Mouse (Mus musculus) cerebellum, adult (tissue): ENCODE measurements around the gene Sox5.

Source experiments
- ATAC-seq: cut with Nextera tagmentation; 2 replicates; pipeline ENCODE4 v1.9.2; 2017; ENCODE audit warnings: mild to moderate bottlenecking, moderate library complexity, mixed read lengths; ENCODE audit not compliant: insufficient number of reproducible peaks, low FRiP score, low TSS enrichment

Gene Sox5

DNA sequence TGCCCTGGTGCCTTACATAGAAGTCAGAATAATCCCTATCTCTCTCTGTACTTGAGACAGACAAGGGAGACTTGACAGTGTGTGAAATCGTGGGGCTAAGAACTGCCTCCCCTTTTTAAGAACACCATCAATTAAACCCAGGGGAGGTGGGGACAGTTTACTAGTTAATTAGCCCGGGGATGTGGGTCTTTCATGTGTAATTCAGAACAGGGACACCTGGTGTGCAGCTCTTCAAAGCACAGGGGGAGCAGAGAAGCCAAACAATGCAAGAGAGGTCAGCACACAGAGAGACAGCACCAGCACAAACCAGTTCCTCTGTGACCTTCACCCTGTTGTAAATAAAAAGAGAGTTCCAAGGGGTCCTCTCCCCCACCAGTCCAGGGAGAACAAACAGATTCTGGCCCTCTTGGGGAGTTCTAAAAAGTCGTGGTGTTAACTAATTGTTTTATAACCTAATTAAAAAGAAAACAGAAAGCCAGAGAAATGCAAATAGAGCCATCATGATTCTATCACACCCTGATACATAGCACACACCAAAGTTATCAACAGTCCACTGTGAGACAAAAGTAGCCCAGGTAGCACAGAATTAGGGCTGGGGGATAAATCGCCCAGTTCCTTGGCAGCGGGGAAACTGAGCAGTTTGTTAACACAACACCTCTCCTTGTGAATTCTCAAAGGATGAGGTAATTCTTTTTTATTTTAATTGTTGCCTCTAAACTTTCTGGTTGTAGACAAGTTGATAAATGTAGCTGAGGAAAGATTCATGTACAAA, 420.3 kb downstream of the Sox5 start:
- ATAC-seq: no peak

DNA sequence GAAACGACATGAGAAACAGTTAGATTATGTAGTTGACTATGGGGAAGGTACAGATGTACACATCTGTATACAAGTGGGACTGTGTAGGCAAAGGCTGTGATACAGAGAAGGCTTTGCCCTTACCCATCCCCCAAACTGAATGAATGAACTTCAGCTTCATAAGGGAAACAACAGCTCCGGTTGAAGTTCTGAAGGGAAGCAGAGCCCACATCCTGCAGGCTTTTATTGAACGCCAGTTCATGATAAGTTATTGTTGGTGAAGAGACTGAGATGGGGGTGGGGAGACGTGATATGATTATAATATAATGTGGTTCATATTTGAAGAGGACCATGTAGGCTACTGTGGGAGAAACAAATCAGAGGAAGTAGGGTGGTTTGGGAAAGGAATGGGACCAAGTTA, 424.7 kb downstream of the Sox5 start:
- ATAC-seq: no peak

DNA sequence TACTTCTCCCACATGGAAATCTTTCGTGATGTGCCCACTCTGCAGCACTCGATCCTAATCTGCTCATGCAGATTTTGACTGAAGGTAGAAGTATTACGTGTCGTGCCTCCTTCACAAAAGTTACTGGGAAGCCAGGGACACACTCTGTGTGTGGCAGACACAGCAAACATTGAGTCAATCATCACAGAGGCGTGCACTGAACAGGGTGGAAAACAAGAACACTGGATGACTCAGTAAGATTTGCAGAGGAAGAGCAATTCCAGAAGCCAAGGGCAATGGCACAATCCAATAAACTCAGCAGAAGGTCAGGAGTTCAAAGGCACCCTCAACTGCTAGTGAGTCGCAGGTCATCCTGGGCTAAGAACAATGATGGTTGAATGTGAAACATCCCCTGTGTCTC, 430.7 kb downstream of the Sox5 start:
- no peak for ATAC-seq

DNA sequence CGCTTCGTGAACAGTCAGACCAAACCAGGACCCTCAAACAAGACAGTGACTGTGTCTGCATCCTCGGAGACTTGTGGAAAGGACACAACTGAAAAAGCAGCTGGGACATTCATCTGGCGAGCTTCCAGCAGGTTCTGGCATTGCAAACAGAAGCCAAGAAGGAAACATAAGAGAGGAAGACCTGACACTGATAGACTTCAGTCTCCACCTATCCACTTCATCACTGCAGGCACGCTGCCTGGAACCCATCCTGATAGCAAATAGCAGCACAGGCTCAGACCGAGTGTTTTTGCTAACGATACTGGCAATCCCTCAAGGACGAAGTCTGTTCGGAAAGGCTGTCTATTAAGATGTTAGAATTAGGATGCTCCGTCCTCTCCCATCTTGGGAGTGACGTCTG, 438.4 kb downstream of the Sox5 start:
- ATAC-seq: 0 out of 2 replicates have a peak, but pooled peaks have one; percentile 31

DNA sequence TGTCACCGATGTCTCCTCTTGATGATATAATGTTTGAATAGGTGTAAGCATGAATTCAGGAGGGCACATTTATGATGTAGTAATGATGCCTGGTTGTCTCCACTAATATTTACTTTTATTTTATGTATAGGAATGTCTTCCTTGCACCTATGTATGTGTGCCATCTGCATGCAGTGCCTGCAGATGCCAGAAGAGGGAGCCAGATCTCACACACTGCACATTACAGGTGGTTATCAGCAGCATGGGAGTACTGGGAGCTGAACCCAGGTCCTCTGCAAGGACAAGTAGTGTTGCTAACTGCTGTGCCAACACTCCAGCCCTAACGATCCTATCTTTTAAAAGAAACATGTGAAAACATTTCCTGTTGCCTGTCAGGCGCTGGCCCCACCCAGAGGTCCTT, 442.2 kb downstream of the Sox5 start:
- no peak for ATAC-seq

DNA sequence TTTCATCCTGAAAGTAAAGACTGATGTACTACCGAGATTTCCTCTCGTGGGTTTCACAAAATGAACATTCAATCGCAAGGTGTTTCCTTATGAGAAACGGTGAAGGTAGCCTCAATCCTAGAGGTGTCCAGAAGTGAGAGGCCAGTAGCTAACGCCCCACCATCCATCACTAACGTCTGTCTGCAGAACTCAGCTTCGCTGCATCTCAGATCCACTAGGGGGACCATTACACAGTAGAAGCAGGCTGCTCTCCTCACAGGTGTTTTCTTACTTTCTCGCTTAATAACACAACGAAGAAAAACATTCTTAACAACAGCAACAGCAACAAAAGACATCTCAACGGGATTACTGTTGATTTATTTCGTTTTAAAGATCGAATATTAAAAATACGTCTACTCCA, 442.8 kb downstream of the Sox5 start:
- no peak for ATAC-seq

DNA sequence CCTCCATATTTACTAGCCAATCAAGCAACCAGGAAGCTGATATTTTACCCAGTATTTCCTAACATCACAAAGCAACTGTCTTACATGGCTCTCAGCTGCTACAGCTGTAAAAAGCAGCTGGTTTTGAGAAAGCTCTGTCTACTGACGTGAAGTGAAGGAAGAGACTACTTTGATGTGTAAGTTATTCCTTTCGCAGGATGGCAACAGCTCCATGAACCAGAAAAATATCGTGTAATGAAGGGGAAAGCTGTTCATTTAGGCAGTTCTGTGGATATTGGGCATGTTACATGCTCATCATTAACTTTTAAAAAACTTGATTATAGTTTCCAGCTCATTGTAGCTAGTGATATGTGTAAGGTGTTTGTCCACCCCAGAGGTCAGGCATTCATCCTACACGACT, 443.6 kb downstream of the Sox5 start:
- ATAC-seq: no peak

DNA sequence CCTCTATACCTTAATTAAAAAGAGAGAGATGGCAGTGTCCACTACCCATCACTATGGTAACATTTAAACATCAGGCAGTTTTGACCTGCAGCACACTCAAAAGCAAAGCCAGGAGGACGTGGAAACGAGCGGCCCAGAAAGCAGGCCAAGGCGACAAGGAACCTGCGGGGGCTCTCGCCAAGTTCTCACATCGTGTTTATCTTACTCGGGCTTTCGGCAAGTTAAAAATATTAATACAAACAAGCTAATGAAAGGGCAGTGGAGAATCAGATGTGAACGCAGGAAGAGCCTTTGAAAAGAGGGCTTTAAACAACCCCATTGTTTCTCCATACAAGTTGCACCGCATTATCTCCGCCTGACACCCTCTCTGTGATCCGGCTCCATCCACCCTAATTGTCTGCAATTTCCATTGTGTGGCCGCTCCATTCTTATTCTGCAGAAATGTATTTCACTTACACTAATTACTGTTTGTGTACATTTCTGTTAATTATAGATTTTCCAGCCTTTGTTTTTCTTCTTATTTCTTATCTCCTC, 444.3 kb downstream of the Sox5 start:
- ATAC-seq: no peak

DNA sequence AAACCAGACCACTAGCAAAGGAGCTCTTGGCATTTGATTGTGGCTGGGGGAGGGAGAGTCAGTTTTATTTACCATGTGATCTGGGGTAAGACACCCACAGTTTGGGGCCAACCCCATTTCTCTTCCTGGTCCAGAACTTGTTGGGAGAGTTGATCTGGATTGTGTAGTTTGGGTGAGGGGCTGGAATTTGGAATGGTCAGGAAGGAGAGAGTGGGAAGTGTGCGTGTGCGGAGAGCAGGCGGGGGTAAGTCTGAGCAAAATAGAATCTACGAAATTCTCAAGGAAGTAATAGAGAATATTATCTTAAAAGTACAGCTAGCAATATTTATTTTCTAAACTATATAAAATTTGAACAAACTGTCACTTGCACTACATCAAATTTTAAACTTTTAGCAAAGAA, 445.0 kb downstream of the Sox5 start:
- no peak for ATAC-seq

DNA sequence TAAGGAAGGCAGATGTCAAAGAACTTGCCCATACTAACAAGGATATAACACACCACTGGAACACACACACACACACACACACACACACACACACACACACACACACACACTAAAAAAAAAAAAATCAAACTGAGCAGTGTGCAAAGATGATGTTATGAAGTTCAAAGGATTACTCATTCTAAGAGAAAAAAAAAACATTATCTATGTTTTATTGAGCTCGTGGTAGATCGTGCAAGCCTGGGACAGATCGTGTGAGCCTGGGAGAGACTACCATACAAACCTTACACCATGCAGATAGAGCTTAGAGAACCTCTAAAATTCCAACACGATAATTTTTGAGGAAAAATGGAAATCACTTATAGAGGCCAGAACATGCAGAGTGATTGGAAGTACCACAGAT, 448.6 kb downstream of the Sox5 start:
- no peak for ATAC-seq

DNA sequence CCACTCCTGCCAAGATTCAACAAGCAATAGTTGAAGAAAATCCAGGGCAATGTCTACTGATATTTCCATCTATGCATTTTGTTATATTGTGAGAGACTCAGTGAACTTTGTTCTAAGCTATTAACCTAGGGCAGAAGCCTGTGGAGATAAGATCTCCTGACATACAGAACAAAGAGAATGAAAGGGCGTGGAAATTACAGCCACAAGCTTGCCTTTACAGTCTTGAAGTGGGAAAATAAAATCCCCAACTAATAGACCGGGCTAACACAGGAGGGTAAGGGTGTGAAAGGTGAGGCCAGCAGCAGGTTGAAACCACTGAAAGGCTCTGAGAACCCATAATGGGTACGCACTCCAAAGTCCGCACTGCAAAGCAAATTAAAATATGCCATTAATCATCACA, 449.8 kb downstream of the Sox5 start:
- no peak for ATAC-seq

DNA sequence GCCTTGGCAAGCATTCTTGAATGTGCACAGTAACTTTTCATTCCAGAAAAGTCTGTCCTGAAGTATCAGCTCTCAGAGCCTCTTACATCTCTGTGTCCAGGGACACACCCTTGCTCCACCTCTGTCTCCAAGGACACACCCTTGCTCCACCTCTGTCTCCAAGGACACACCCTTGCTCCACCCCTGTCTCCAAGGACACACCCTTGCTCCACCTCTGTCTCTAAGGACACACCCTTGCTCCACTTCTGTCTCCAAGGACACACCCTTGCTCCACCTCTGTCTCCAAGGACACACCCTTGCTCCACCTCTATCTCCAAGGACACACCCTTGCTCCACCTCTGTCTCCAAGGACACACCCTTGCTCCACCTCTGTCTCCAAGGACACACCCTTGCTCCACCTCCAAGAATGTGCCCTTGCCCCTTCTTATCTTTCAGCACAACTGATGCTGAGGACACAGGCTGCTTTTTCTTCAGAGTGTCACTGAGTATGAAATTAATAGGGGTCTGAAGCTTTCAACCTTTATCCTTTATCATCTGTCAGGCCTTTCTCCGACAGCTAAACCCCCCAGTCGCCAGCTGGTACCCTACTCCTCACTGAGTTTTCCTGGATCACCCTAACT, 452.4 kb downstream of the Sox5 start:
- ATAC-seq: no peak

DNA sequence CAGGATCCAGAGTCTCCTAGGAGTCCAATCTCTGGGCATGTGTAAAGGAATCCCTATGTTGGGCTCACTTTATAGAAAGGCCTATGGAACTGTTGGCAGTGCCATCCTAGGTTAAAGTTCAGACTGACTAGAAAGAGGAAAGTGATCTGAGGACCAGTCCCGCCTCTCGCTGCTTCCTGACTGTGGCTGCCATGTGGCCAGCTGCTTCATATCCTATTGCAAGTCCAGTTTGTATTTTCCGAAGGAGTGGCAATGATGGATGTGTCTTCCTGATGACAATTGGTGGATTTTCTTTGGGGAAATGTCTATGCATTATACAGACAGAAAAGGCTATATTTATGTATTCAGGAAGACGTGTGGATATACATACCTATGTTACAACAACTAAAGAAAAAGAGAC, 453.0 kb downstream of the Sox5 start:
- ATAC-seq: no peak

DNA sequence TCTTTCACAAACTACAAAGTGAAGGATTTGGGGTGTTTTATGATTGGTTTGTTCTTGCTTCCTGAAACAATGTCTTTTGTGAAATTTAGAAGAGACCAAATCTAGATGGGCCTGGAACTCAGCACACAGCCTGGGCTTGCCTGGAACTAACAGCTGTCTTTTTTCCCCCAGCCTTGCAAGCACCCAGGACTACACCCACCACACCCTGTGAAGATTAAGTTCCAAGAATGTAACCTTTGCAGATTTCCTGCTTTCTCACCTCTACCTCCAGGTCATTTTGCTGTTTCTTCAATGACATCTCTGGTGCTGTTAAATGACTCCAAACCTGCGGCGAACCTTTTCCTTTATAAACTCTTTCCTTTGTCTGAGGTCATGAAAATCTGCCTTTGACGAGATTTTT, 455.0 kb downstream of the Sox5 start:
- no peak for ATAC-seq

DNA sequence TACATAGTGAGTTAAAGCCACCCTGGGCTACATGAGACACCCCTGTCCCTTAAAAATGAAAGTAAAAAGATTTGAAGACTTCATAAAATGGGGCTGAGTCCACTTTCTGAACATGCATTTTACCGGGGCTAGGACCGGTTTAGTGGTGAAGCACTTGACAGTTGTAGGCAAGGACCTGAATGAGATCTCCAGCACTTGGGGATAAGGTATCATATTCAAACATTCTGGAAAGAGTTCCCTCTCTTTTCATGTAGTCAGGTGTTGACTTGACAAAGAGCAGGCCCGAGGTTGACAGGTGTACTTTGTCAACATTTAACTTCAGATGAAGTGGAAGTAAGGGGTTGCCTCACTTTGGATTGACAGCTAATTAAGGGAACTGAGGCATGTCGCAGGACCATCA, 458.4 kb downstream of the Sox5 start:
- ATAC-seq: no peak

DNA sequence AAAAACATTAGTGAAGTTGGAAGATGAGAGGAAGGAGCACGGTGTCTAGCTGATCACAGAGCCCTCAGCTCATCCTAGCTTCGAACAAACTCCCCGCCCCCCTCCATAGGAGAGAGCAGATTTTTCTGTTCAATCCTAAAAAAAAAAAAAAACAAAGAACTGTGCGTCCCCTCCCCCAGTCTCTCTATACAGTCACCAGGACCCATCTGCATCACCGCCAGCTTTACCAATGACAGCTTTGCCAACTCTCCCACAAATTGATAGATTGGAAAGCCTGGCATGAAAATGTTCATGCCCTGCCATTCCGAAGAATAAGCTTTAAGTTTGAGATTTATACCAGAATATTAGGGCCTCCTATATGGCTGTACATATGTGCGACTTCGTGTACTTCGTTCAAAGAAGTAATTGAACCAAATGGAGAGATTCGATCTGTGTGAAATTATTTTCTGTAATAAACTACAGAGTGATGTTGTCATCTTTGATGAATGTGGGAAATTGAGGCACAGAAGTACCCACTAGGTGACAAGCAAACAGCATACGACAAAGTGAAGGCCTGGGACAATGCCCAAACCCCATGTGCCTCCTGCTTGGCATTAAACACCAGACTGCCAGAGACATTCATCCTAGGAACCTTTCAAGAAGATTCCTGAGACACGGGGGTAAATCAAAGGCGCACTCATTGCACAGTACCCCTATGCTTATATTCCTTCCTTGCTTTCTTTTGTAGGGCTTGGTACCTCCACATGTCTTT, 459.3 kb downstream of the Sox5 start:
- no peak for ATAC-seq

DNA sequence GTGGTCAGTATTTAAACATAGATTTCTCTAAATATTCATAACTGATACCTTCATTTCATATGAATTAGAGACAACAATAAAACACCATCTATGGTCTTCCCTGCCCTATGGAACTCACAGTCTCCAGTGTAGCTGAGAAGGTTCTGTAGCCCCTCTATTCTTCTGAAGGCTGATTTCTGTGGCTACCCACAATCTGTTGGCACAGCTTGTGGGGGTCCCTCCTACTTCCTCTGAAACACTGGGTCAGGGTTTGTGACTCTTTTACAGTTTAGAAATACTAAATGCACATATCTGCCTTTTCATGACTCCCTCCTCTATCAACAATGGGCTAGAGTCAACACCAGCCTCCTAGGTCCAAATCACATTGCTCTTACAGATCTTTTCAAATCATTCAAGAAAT, 461.4 kb downstream of the Sox5 start:
- no peak for ATAC-seq

DNA sequence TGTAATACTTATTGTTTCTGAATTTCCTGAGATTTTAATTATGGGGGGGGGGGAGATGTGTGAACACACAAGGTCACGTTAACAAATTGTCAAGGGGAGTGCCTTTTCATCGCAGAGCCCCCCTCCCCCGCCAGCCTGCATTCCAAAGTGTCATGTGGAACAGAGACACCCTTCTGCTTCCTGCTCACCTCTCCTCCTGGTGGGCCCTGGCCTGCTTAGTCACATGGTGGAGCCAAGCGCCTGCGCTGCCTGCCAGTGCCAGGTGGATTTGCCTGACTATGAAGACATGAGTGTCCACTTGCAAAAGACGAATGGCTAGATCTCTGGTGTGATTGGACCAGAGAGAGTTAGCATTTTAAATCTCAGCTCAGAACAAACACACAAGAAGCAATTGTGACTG, 462.1 kb downstream of the Sox5 start:
- ATAC-seq: no peak

DNA sequence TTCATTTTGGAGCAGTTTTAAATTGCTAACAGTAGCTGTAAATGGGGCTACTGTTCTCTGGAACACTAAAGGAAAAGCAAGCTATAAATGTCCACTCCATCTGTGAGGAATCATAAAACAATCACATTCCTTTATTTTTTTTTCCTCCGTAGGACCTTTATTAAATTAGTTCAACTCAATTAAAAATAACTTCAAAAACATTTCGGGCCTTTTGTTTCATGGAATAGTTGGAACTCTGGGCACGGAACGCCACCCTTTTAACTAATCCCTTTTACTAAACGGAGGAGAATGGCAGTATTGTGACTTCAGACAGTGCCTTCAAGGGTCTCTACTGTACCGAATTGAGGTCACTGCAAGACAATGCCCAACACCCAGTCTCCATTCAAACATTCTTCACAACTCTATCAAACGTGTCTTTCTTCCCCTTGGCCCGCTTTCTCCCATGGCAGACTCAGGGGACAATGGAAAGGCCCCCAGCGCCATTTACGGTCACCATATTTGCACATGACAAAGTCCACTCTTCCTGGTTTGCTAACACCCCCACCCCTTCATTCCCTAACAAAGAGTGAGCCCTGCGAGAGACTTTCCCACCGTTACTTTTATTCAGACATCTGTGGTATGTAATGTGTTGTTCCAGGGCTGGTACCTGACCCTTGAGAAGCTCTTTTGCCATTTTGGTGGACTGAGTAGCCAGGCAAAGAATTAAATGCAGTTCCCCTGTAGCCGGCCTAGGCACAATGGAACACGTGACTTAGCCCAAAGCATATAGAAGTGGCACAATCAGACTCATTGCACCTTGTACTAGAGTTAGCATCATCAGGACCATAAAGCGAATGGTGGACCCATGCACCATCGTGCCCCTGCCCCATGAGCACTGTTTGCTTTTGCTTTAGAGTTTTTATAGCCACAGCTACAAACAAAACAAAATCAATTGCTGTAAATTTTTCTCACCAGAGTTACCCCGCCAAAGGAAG, 468.7 kb downstream of the Sox5 start:
- no peak for ATAC-seq

DNA sequence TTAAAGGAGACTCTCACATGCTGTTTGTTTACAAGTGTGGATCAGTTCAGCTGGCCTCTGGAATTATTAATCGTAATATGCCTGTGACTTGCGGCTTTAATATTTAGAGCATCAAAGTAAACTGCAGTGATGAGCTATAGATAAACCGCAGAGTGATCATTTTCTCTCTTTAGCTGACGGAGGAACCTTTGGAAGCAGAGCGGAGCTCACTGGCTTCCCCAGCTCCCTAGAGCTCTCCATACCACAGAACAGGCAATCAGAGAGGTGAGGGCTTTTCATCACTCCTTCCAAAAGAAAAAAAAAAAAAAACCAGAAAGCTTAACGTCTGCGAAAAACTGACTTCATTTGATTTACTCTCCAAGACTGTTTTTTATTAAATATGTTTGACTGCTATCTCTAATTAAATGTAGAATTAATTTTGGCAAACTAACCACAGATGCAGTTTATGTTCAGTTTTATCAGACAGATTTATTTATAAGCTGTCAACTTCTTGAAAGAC, 469.4 kb downstream of the Sox5 start:
- no peak for ATAC-seq
